Mouse (Mus musculus) granulocyte monocyte progenitor cell, adult 5-6 weeks (primary cell): ENCODE results near the gene Gga1. TPM values are rescaled to one million over a fixed set of nuclear protein-coding genes. Genes with fewer than 3 reads are reported as not detected.
"Not testable (repeated sequence)": the region's sequence is repeated elsewhere in the genome, so short reads cannot be mapped to it uniquely, and the experiment has no call there.

ENCODE experiments used
- ATAC-seq: replicated peaks from 2 replicates; pipeline ENCODE4 v1.8.0; 2016; ENCODE audit warnings: mild to moderate bottlenecking, moderate TSS enrichment, inconsistent platforms; ENCODE audit not compliant: poor library complexity, severe bottlenecking
- total RNA-seq, 2 experiments: library from RNA; stranded (forward) in 1 of 2; stranded (reverse) in 1 of 2; fragments of 200-712, 200-1000 nt in 1 of 2; fragments of >200 nt in 1 of 2; fragmentation: Nextera tagmentation in 1 of 2; gene quantifications; 2 replicates each; pipeline ENCODE4 v1.2.3; 2014 to 2017

Gga1 gene
- total RNA-seq, 2 experiments from 2014 or later = 13.9 to 48.6 TPM

DNA sequence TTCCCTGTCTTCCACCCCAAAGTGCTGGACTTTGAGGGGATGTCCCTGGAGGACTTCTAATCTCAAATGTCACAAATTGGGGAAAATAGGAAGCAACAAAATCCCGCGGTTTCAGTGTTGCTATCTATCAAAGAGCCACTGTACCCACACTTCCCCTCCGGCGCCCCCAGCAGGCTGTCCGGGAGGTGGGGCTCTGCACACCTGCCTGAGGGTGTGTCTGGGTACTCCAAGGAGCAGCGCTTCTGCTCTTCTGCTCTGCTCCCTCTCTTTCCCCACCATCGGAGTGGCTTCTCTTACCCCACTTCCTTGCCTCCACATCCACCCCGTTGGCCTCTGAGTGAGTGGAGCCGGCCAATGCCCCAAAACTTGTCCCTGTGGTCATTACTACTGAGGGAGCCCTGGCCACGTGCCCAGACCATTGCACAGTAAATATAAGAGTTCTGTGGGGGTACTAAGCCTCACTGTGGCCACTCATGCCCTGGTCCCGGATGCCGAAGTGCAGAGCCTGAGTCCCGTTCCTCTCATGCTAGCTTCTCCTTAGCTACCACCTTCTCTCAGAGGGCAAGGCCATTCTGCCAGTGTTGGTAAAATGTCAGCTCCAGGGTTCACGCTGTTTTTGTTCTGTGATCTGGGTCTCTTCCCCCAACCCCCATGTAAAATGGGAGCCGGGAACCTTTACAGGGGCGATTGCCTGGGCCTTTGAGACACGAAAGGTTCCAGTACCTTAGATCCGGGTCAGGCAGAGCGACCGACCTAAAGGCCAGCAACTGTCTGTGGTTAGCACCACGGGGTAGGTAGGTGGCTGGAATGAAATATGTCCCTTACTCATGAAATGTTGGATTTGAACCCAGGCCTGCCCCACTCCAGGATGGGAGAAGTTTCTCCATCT, 33.2 kb upstream of the Gga1 start:
- ATAC-seq = peak; percentile 75

DNA sequence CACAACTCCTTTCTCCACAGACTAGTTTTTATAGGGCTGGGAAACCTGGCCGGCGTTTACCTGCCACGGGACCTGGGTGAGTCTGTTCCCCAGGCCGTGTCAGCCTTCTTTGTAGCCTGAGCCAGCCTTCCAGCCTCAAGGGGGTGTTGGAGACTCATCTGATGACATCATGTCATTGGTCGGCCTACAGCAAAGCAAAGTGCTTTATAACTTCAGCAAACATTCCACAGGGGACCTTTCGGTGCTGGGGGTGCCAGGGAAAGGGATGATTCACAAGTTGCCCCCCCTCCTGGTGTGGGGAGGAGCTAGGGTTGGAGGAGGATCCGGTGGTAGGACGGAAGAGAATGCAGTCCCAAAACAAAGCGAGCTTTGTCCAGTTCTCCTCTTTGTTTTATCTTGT, 32.2 kb upstream of the Gga1 start:
- no peak for ATAC-seq

GRCm38 (mm10) chr15:78845321-78845720, 31.7 kb upstream of the Gga1 start:
- ATAC-seq = no peak

DNA sequence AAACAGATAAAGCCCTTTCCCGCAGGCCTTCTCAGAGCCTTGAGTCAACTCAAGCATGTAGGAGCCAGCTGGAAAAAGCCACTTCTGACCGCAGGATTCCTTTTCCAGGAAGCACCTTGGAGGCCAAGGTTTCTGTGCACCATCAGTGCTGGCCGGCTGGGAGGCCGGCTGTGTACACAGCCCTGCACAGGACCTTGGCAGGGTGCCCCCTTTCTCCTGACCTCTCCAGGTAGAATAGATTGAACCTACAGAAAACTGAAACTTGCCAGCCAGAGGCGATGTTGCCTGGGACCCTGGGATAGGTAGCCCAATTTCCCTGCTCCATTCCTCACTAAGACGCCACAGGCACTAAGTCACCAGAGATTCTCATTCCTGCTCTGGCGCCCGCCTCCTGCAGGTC, 31.1 kb upstream of the Gga1 start:
- ATAC-seq = no peak

DNA sequence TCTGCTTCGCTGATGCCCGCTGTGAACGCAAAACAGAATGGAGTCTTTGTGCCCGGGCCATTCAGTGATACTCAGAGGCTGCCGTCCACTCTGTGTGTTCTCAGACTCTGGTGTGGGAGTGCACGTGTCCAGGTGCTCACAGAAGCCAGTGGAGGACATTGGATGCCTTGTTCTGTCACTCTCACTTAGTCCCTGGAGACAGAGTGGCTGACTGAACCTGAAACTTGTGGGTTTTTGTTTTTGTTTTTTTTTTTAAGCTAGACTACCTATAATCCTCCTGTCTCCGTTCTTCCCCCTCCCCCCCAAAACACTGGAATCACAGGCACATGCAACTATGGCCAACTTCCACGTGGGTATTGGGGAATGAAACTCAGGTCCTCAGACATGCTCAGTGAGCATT, 30.6 kb upstream of the Gga1 start:
- ATAC-seq = no peak

DNA sequence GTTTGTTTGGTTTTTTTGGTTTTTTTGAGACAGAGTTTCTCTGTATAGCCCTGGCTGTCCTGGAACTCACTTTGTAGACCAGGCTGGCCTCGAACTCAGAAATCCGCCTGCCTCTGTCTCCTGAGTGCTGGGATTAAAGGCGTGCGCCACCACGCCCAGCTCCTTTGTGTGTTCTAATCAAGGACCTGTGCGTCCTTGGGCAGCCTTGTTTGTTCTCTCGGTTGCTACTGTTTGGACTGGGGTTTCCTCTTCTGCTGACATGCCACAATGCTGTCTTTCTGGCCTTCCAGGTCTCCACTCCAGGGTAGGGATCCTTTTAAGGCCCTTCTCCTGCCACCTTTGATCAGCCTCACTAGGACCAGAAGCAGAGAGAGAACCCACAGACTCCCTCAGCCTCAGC, 30.2 kb upstream of the Gga1 start:
- ATAC-seq = not testable (repeated sequence)

DNA sequence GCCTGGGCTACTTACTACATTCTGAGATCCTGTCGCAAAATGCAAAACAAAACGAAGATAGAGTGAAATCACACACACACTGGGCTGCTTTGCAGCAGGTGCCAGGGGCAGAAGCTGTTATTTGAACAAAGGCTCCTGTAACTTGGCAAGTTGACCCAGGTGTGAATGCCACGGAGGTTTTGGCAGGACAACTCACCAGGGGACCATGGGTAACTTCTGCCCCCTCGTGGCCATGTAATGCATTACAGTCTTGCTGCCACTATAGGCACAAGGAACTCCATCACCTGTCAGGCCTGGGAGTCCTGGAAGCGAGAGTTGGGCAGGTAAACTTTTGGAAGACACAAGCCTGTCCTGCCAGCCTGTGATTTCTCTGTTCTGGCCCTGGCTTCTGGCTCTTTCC, 28.5 kb upstream of the Gga1 start:
- 0 out of 2 replicates have a peak, but pooled peaks have one; percentile 29 for ATAC-seq

GRCm38 (mm10) chr15:78849485-78849884, 27.5 kb upstream of the Gga1 start:
- ATAC-seq = no peak

DNA sequence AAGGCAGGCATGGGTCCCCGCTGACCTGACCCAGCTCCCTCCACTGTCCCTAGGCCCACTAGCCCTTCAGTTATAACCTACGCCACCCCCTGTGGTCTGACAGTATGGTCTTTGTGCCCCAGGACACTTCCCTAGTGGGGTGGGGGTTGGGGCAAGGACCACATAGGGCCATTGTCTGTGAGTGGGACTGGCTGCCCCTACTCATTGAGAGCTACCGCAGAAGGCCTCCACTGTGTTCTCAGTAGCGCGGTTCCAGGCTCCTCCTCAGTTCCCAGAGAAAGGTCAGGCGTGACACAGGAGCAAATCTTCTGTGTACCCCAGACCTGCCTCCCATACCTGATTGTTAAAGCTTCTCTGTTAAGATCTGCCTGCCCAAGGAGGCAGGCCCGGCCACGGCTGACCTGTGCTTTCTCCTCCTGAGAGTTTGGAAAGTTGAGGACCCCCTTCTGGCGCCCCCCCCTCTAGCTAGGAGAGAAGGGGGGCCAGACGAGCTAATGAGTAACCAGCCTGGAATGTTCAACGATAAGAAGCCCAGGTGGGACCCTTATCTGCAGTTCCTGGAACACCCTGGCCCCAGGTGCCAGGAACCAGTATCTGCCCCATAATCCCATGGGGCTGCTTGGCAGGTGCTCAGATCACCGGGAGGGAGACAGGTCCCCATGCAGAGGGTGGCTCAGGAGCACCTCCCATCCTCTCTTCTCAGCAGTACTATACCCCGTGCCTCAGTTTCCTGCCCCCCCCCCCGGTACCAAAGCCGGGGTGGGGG, 26.7 kb upstream of the Gga1 start:
- ATAC-seq = no peak

DNA sequence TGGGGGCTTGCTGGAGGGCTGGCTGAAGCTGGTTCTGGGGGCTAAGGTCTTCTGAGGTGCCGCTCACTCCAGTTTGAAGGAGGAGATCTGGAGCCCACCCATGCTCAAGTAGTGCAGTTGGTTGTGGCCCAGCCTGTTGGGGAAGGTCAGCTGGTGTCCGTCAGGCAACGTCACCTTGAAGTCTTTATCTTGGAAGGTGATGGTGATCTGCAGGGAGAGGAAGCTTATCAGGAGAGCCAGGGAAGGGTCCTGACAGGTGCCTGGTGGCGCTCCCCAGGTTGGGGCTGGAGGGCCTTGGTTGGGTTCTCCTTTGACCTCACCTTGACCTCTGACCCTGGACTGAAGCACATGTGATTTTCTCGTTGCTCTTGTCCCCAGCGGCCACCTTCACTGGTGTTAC, 26.0 kb upstream of the Gga1 start:
- no peak for ATAC-seq

- peak; percentile 91 for ATAC-seq
These were observed 25.4 kb upstream of the Gga1 start for GRCm38 (mm10) chr15:78851505-78852153.

DNA sequence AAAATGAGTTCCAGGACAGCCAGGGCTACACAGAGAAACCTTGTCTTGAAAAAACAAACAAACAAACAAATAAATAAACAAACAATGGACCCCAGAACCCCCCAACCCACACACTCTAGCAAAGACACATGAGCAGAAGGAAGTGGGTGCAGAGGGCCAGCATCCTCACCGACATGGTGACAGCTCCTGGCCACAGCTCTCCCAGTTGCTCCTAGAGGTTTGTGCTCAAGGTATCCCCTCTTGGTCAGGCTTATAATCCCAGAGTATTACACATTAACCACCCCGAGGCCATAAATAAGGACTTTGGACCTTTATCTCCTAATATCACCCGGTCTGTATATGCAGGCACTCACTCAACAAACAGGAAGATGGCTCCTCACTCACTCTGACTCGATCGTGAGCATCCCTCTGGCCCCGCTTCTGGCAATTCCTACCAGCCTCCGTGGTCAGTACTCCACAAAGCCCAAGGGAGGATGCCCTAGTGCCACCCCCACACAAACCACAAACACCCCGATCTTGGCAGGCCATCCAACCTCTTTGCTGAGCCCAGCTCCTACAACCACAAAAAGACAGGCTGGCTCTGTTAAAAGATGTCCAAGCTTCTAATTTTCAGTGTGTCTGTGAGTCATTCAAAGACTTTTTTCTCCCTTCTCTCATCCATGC, 21.6 kb upstream of the Gga1 start, which contains the start of gene Lgals2:
Gene Lgals2 (minus strand): TSS at position 227 of the 663 bp plus-strand sequence.
- ATAC-seq = no peak

GRCm38 (mm10) chr15:78857009-78857408, 20.0 kb upstream of the Gga1 start:
- no peak for ATAC-seq

GRCm38 (mm10) chr15:78859311-78859710, 17.7 kb upstream of the Gga1 start:
- no peak for ATAC-seq

DNA sequence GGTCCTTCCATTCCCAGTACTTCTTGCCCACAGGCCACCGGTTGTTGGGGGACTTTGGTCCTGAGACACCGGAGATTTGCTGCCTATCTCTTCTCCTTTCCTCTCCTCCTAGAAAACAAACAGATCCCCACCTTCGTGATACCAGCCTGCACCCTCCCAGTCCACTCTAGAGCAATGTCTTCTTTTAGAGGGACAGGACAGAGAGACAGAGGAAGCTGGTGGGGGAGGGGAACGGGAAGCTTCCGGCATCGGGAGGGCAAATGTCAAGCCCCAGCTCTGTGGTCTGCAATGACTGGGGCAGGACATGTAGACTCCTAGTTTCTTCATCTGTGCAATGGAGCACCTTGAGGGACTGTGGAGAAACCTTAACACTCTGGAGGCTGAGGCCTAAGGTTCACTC, 17.3 kb upstream of the Gga1 start:
- peak; percentile 42; the same call in 1 of the 2 replicates for ATAC-seq

DNA sequence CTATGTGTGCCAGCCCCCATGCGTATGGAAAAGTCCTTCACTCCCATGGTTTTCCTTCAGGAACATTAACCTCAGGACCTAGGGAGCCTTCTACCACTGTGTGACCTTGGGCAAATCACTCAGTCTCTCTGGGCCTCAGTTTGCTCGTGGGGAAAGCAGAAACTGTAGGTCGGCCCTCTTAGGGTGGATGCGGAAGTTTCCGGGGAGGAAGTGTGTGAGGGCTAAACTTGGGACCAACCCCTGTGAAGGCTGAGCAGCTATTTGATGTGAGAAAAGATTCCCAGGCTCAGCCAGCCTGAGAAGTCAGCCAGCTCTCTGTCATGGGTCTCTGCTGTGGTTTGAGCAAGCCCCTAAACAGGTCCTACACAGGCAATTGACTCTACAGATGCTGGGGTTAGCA, 14.7 kb upstream of the Gga1 start:
- no peak for ATAC-seq

DNA sequence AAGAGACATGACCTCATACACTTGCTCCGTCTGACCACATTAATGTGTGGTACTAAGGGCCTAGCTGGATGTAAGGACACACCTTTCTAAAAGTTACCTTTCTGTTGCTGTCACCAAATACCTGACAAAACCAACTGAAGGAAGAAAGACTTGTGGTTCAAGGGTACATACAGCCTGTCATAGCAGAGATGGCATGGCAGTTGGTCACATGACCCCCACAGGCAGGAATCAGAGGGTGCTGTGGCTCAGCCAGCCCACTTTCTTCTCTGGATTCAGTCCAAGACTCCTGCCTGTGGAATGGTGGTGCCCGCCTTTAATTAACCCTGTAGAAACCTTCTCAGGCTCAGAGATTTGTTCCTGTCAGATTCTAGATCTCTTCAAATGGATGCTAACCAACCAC, 13.8 kb upstream of the Gga1 start:
- ATAC-seq = no peak

DNA sequence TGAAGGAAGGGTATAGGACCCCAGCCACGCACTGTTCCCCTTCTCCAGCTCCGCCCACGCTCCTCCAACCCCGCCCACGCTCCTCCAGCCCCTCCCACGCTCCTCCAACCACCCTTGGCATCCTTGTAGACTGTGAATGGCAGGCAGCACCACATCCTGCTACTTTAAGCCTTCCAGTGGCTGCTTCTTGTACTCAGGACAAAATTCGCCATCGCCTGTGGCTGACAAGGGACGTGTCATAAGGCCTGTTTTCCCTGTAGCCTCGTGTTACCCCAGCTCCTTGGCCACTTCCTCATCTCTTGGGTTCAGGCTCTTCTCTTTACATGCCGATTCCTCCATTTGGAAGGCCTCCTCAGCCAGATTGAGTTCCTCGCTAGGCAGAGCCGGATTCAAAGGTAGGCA, 13.1 kb upstream of the Gga1 start:
- ATAC-seq = peak; percentile 76

GRCm38 (mm10) chr15:78868398-78868797, 8.6 kb upstream of the Gga1 start:
- ATAC-seq = no peak

GRCm38 (mm10) chr15:78868826-78869233, 8.2 kb upstream of the Gga1 start:
- ATAC-seq = no peak
